Mouse (Mus musculus) erythroblast, embryonic 14.5 days (primary cell): ENCODE results near the gene Col24a1. TPM values are rescaled to one million over a fixed set of nuclear protein-coding genes. Genes with fewer than 3 reads are reported as not detected.

Source experiments
- H3K27me3 ChIP-seq: 2 replicates; pipeline ENCODE4 v1.6.1; 2012; ENCODE audit warnings: inconsistent platforms; ENCODE audit not compliant: control insufficient read depth
- H3K36me3 ChIP-seq: 2 replicates; pipeline ENCODE4 v1.6.1; 2012; ENCODE audit warnings: mild to moderate bottlenecking, inconsistent platforms; ENCODE audit not compliant: control insufficient read depth
- H3K4me1 ChIP-seq: 2 replicates; pipeline ENCODE4 v1.6.1; 2012; ENCODE audit warnings: inconsistent platforms; ENCODE audit not compliant: control insufficient read depth
- H3K4me3 ChIP-seq: replicated peaks from 2 replicates; pipeline ENCODE3; 2012; ENCODE audit warnings: moderate library complexity, mild to moderate bottlenecking, inconsistent platforms
- H3K9me3 ChIP-seq: 2 replicates; pipeline ENCODE4 v1.6.1; 2012; ENCODE audit warnings: low read length, inconsistent platforms, mixed read lengths; ENCODE audit not compliant: control insufficient read depth
- GATA1 ChIP-seq: IDR thresholded peaks from 2 replicates; pipeline ENCODE4 v1.6.1; 2012; ENCODE audit warnings: low read length, inconsistent platforms, mixed read lengths
- TAL1 ChIP-seq: IDR thresholded peaks from 3 replicates; pipeline ENCODE4 v1.6.1; 2012; ENCODE audit warnings: low read length, inconsistent platforms, mixed read lengths
- polyA plus RNA-seq: library from polyadenylated mRNA; stranded (reverse); fragments of >175 nt; gene quantifications from 2 replicates; pipeline ENCODE4 v1.2.3, GENCODE M21; 2012

Gene Col24a1
- polyA plus RNA-seq, 1 experiment, result not detected

DNA sequence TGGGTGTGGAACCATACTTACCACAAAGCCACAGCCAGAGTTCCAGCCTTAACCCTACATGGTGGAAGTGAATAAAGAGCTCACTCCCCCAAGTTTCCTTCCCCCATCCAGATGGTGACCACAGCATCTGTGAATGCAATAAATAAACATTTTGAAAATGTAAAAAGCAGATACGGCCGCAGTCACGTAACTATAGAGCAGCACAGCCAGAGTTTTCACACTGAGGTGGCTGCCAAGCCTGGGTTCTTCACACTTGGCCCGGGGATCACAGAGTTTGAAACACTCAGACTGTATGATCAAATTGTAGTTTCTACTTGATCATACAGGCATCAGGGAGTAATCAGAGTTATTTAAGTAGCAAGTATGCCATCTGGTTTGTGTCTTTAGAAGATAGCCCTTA is 98.4 kb downstream of the Col24a1 start:
- peaks cover 2% of the 10 kb centered on the region; the same call in 1 of the 2 replicates for H3K9me3 ChIP-seq
- no peaks in the 10 kb centered on the region for H3K27me3 ChIP-seq
- no peak overlapping the region for H3K4me3 ChIP-seq
- H3K4me1 ChIP-seq, result no peaks in the 10 kb centered on the region
- TF ChIP-seq TAL1, result no peak
- TF ChIP-seq GATA1, result no peak
- H3K36me3 ChIP-seq, result no peaks in the 10 kb centered on the region

DNA sequence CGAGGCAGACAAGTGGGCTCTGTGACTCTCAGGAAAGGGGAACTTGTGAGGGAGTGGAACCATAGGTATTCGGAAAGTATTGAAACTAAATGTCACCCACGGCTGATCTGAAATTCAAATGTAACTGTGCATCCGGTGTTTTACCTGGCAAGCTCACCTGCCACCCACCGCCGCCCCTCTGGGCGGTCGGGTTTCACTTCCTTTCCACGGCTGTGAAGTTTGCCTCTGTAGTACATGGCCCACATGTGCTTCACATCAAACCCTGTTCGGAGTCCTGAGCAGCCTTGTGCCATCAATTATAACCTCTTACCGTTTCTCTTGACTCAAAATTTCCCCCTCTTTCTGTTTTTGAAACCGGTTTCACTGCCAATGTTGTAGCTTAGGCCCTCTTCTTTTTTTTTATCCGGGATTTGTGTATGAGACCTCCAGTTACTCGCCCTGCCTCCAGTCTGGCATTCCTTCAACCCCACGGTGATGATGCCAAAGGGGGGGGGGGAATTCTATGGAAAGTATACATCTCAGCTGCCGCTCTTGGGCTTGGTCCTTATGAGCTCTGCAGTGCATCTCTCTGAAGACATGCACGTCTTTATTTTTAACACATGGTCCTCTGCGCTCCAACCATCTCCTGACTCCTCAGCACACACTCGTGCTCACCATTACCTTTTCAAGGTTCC is 99.9 kb downstream of the Col24a1 start:
- Histone ChIP-seq H3K36me3 (no peaks in the 10 kb centered on the region), H3K4me3 (no peak overlapping the region), H3K9me3 (peaks cover 2% of the 10 kb centered on the region; the same call in 1 of the 2 replicates), H3K4me1 (no peaks in the 10 kb centered on the region), H3K27me3 (no peaks in the 10 kb centered on the region)
- TF ChIP-seq TAL1 (no peak), GATA1 (no peak)

DNA sequence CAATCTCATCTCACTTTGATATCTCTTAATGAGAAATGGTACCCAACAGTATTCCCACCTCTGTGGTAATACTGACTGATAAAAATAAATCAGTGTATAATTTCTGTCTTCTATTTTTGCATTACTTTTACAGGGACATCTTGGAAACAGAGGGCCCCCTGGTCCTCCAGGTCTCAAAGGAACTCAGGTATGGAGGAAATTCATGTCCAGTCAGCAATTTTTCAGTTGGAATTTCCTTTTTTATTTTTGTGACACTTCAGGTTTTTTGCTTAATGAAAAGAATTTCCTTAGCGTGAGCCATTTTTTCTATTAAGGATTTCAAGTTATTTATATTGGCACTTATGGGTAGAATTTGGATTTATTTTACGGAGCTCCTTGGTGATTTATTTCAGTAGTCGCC is 106.9 kb downstream of the Col24a1 start:
- no peak for TF ChIP-seq TAL1
- no peak for TF ChIP-seq GATA1
- Histone ChIP-seq H3K4me1 (no peaks in the 10 kb centered on the region), H3K4me3 (no peak overlapping the region)

DNA sequence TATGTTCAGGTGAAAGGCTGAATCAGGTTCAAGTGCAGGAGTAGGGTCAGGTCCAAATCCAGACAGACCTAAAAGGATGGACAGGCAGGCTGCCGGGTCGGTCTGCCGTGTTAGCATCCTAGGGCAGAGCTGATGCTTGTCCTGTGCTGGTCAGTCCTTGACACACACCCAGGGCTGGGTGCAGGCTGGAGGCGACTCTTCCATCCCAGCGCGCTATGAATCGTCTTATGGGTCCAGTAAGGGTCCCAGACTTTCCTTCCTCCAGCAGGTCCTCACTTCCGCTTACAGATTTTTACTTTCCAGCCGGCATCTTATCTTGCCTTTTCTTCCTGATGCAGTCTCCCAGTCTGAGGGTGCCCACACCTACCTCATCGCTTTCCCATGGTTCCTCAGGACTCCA is 110.0 kb downstream of the Col24a1 start:
- TF ChIP-seq GATA1 (no peak), TAL1 (no peak)
- no peaks in the 10 kb centered on the region for H3K27me3 ChIP-seq
- no peaks in the 10 kb centered on the region for H3K4me1 ChIP-seq
- H3K9me3 ChIP-seq, result no peaks in the 10 kb centered on the region
- no peak overlapping the region for H3K4me3 ChIP-seq
- no peaks in the 10 kb centered on the region for H3K36me3 ChIP-seq

More for the DNA sequence above, 106.9 kb downstream of the Col24a1 start:
- Histone ChIP-seq H3K36me3 (no peaks in the 10 kb centered on the region), H3K27me3 (no peaks in the 10 kb centered on the region), H3K9me3 (peaks cover 2% of the 10 kb centered on the region; the same call in 1 of the 2 replicates)

DNA sequence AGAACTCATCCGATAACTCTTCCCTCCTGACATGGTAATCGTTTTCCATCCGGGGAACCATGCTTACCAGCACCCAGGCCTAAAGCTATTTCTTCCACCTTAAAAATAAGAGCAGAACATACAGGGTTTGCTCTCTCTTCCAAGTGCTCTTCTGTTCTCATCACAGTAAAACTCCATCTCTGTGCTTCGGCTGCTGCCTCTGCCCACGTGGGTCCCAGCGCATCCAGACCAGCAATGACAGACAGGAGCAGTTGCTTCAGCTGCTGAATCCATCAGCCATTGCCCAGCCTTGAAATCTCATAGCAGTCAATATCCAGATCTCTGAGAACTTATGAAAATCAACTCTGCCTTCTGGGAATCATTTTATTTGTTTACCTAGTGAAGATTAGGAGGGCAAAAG is 110.7 kb downstream of the Col24a1 start:
- H3K36me3 ChIP-seq, result no peaks in the 10 kb centered on the region
- no peaks in the 10 kb centered on the region for H3K9me3 ChIP-seq
- H3K27me3 ChIP-seq, result no peaks in the 10 kb centered on the region
- no peak for TF ChIP-seq GATA1
- no peak for TF ChIP-seq TAL1
- H3K4me1 ChIP-seq, result no peaks in the 10 kb centered on the region
- no peak overlapping the region for H3K4me3 ChIP-seq

DNA sequence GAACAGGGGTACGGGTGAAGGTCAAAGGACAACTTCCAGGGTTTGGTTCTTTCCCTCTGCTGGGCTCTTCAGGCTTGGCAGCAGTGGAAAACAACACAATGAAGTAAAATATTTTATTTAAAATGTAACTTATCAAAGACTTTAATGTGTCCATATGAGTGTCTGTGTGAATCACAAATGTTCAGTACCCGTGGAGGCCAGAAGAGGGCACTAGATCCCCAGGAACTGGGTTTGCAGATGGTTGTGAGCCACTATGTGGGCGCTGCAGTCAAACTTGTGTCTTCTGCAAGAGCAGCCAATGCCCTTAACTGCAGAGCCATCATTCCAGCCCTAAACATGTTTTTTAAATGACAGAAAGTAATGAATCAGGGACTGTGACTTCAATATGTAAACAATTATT is 115.8 kb downstream of the Col24a1 start:
- Histone ChIP-seq H3K4me3 (no peak overlapping the region), H3K36me3 (no peaks in the 10 kb centered on the region)
- TF ChIP-seq GATA1 (no peak), TAL1 (no peak)

DNA sequence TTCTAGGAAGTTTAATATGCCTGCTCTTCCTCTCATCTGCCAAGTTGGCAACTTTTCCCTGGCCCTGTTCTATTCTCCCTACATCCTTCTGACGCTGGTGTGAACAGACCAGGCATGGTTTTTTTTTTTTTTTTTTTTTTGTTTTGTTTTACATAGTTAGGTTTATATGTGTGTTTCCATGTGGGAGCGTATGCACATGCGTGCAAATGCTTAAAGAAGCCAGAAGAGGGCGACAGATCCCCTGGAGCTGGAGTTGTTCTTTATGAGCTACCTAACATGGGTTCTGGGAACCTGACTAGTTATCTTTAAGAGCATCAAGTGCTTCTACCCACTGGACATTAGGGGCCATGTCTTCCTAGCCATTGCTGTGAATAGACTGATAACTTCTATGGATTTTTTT is 119.9 kb downstream of the Col24a1 start:
- TF ChIP-seq GATA1 (no peak), TAL1 (no peak)
- no peak overlapping the region for H3K4me3 ChIP-seq
- H3K4me1 ChIP-seq, result no peaks in the 10 kb centered on the region
- no peaks in the 10 kb centered on the region for H3K27me3 ChIP-seq
- no peaks in the 10 kb centered on the region for H3K36me3 ChIP-seq
- no peaks in the 10 kb centered on the region for H3K9me3 ChIP-seq

More for the DNA sequence above, 115.8 kb downstream of the Col24a1 start:
- no peaks in the 10 kb centered on the region for H3K27me3 ChIP-seq
- no peaks in the 10 kb centered on the region for H3K4me1 ChIP-seq
- H3K9me3 ChIP-seq, result no peaks in the 10 kb centered on the region

DNA sequence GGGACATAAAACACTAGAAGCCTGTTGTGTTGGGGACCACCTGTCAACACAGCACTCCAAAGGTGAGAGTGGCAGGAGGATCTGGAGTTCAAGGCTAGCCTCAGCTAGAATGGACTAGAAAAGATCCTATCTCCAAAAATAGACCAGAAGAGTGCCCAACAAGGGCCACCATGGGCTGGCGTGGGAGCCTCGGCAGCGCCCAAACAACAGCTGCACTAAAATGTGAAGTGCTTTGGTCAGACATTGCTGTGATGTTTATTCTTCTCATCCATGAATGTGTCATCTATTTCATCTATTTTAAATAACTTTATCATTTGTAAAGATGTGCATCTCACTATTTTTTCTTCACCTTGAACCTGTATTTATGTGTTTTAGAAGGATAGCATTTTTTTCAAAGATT is 122.1 kb downstream of the Col24a1 start:
- TF ChIP-seq TAL1, result no peak
- TF ChIP-seq GATA1, result no peak
- Histone ChIP-seq H3K27me3 (no peaks in the 10 kb centered on the region), H3K36me3 (no peaks in the 10 kb centered on the region), H3K9me3 (no peaks in the 10 kb centered on the region), H3K4me3 (no peak overlapping the region), H3K4me1 (no peaks in the 10 kb centered on the region)

DNA sequence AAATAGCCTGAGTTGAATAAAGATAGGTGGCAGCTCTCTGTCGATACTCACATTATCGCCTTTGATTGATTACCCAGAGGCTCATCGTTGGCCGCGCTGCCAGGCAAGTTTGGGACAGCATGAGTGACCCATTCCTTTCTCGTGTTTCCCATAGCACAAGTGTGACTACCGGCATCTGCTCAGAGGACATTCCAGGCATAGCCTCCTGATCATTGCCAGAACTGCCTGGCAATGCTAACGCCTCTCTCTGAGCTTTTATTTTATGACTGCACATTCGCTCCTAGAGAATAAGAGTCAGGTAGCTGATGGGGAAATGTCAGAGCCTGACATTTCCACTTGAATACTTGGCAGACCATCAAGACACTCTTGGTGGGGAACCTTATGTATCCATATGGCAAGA is 125.5 kb downstream of the Col24a1 start:
- Histone ChIP-seq H3K4me3 (no peak overlapping the region), H3K36me3 (no peaks in the 10 kb centered on the region), H3K9me3 (no peaks in the 10 kb centered on the region), H3K4me1 (no peaks in the 10 kb centered on the region), H3K27me3 (no peaks in the 10 kb centered on the region)
- no peak for TF ChIP-seq TAL1
- TF ChIP-seq GATA1, result no peak

DNA sequence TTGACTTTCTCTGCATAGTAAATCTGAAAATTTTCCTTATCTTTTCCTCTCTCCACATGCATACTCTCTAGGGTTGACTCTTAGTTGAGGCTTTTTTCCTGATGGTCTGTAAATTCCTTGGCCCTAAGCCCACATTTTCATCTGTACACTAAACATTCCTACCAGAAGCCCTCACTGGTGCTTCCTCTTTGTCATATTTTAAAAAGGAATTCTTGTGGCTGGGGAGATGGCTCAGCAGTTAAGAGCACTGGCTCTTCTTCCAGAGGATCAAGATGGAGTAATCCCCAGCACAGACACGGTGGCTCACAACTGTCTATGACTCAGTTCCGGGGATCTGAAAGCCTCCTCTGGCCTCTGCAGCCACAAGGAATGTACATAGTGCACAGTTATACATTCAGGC is 128.1 kb downstream of the Col24a1 start:
- TF ChIP-seq GATA1, result no peak
- TF ChIP-seq TAL1, result no peak
- Histone ChIP-seq H3K9me3 (no peaks in the 10 kb centered on the region), H3K27me3 (no peaks in the 10 kb centered on the region)

More for the DNA sequence above, 128.1 kb downstream of the Col24a1 start:
- no peak overlapping the region for H3K4me3 ChIP-seq
- H3K36me3 ChIP-seq, result no peaks in the 10 kb centered on the region
- H3K4me1 ChIP-seq, result no peaks in the 10 kb centered on the region
